Mouse (Mus musculus) R1 (cell line): ENCODE measurements around the gene Pcare.

Experiments used
- DNase-seq: peaks from one replicate; pipeline ENCODE4 v3.0.0-alpha.2; 2018; ENCODE audit warnings: low read depth, low spot score

The Pcare gene

GRCm38 (mm10) chr17:71730655-71731054, 22.0 kb downstream of the Pcare start:
- DNase-seq, result no peak

- no peak for DNase-seq
Observed at GRCm38 (mm10) chr17:71721019-71721418, 31.7 kb downstream of the Pcare start.

- DNase-seq, result no peak
Observed at GRCm38 (mm10) chr17:71720434-71720833, 32.3 kb downstream of the Pcare start.

GRCm38 (mm10) chr17:71717881-71718625, 34.6 kb downstream of the Pcare start:
- DNase-seq, result no peak

- no peak for DNase-seq
Observed at GRCm38 (mm10) chr17:71715034-71715433, 37.7 kb downstream of the Pcare start.

GRCm38 (mm10) chr17:71712279-71712678, 40.4 kb downstream of the Pcare start:
- no peak for DNase-seq

GRCm38 (mm10) chr17:71707715-71708114, 45.0 kb downstream of the Pcare start:
- DNase-seq, result peak; percentile 52

- peak; percentile 22 for DNase-seq
Observed at GRCm38 (mm10) chr17:71705550-71706480, 46.9 kb downstream of the Pcare start.

GRCm38 (mm10) chr17:71705113-71705512, 47.6 kb downstream of the Pcare start:
- DNase-seq, result no peak

- no peak for DNase-seq
Observed at GRCm38 (mm10) chr17:71698619-71698956, 54.1 kb downstream of the Pcare start.

- no peak for DNase-seq
Observed at GRCm38 (mm10) chr17:71697896-71698618, 54.6 kb downstream of the Pcare start.

- no peak for DNase-seq
Observed at GRCm38 (mm10) chr17:71696396-71696795, 56.3 kb downstream of the Pcare start.

- no peak for DNase-seq
Observed at GRCm38 (mm10) chr17:71695716-71696315, 56.9 kb downstream of the Pcare start.

GRCm38 (mm10) chr17:71695151-71695550, 57.5 kb downstream of the Pcare start:
- DNase-seq, result no peak

- peak; percentile 80 for DNase-seq
Observed at GRCm38 (mm10) chr17:71693780-71694179, 58.9 kb downstream of the Pcare start.
